Mouse (Mus musculus): ENCODE results near the gene Cry1. TPM values are rescaled to one million over a fixed set of nuclear protein-coding genes. Genes with fewer than 3 reads are reported as not detected.
A peak's percentile ranks its signal among the peaks of the same experiment; 100 is the strongest.

Cry1 gene
- total RNA-seq, 2 experiments from 2014 or later, result 23.8 to 26.7 TPM

DNA sequence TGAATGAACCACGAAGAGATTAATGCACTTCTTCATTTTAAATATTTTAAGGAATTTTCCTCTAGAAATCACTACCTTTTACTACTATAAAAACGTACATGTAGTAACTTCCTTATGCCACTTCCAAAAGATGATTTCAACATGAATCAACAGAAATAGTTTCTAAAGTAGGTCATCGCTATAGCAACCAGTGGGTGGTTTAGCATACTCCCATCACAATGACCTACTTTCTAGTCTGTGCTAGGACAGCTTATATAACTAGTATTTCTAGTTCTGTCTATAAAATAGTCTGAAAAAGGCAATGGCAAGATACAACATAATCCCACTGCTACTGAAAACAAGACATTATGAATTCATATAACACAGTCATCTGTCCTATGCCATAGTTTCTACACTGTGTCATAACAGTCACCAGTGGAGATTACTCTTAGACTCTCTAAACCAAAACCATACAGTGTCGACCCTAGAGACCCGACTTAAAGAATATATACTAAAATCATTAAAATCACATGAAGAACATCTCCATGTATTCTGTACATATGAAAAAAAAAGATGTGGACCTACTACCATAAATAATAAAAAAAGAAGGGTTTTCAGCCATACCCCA is 23.0 kb downstream of the Cry1 start:
- no peak for ATAC-seq (replicated peaks; ENCODE audit: poor library complexity)

DNA sequence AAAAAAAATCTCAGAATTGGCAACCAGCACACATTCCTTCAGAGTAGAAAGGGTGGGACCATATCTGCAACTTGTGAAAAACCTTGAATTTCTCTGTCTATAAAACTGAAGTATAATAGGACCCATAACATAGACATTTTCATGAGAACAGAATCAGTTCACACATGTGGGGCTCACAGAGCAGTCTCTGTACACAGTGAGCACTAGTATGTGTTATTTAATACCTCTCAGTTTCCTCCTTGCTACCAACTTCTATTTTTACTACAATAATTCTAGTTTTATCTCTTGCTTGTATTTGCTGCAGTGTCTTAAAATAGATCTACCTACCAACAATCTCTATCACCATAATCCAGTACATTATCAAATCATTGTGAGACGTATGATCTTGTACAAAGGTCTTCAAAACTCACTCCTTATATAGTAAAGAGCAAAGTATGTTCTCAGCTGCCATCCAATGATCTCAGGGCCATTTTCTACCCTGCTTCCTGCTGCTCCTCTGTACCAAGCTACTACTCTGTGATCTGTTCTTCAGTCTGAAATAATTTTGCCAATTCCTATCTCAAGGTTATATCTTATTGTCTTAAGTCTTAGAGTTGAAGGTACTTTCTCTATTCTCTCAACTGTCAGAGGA is 24.8 kb downstream of the Cry1 start:
- no peak for ATAC-seq (replicated peaks; ENCODE audit: poor library complexity)

DNA sequence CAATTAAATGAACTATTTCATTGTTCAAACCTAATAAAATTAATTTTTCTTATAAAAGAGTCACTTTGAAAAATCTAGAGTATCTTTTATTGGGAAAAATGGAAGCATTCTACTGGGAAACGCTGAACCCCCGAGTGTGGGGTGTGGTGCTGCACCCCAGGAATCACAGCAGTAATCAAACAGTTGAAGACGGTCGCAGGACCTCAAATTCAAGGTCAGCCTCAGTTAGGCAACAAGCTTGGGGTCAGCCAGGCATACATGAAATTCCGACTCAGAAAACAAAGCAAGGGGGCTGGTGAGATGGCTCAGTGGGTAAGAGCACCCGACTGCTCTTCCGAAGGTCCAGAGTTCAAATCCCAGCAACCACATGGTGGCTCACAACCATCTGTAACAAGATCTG is 27.4 kb downstream of the Cry1 start:
- no peak for ATAC-seq (replicated peaks; ENCODE audit: poor library complexity)

DNA sequence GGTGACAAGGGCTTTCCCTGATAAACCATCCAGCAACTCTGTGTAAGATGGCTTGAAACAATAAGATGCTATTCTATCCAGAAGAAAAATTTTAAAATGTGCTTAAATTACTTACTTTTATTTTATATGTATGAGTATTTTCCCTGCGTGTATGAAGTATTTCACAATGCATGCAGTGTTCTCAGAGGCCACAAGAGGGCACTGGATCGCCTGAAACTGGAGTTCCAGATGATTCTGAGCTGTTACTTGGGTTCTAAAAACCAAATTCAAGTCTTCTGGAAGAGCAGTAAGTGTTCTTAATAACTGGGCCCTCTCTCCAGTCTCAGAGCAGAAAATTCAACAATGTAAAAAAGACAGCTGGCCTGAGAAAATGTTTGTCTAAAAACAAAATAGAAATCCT is 30.7 kb downstream of the Cry1 start:
- peak; percentile 76 for ATAC-seq (replicated peaks; ENCODE audit: poor library complexity)

DNA sequence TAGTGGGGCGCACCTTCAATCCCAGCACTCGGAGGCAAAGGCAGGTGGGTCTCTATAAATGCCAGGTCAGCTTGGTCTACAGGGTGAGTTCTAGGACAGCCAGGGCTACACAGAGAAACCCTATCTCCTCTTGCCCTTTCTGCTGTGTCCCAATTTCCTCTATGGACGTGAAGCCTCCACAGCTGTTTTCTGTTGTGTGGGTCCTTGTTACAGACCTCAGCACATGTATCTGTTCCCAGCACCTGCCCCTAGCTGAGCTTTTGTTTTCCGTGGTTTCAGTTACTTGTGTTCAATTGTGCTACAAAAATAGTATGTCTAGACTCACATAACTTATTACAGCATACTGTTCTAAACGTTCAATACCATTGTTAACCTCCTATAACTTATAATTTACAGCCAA is 35.6 kb downstream of the Cry1 start:
- ATAC-seq (replicated peaks; ENCODE audit: poor library complexity), result no peak

DNA sequence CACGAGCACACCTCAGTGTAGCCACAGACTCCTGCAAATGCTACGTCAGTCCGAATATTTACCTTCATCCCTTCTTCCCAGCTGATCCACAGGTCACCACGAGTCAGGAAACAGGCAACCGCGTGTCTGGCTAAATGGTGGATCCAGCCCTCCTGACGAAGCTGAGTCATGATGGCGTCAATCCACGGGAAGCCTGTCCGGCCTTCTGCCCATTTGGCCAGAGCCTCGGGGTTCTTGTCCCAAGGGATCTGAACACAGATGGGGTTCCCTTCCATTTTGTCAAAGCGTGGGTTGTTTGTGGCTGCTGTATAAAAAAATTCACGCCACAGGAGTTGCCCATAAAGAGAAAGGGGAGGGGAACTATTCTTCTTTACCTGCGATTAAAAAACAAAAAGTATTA is 38.6 kb downstream of the Cry1 start:
- no peak for ATAC-seq (replicated peaks; ENCODE audit: poor library complexity)

DNA sequence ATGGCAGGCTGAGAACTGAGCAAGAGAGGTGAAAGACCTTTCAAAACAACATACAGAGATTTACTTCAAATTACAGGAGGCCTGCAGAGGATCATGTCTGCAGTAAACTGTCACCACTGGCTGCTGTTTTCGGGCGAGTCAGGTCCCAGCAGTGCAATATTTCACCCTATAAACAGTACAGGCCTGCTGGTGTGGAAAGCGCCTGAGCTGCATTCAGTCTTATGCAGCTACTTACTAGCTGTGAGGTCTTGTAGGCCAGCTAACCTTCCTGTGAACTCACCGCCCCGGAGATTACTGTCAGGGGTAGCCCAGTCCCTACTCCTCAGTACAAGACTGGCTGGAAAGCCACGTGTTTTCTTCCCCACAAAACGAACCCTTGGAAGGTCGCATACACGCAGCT is 43.4 kb downstream of the Cry1 start:
- no peak for ATAC-seq (replicated peaks; ENCODE audit: poor library complexity)

DNA sequence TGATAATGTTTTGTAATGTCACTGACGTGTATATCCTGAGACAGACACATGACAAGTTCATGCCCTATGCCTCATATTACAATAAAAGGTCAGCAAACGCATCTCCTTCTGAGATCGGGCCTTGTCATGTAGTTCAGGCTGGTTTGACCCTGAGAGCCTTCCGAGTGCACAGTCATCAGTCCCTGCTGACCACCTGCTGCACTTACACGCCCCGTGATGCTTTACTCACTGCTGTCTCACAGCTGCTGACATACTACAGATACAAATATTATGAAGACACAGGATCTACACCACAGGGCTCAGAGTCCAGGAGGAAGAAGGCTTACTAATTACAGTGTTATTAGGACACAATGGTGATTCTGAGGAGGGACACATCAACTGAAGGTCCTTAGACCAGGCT is 48.3 kb downstream of the Cry1 start:
- ATAC-seq (replicated peaks; ENCODE audit: poor library complexity), result no peak

DNA sequence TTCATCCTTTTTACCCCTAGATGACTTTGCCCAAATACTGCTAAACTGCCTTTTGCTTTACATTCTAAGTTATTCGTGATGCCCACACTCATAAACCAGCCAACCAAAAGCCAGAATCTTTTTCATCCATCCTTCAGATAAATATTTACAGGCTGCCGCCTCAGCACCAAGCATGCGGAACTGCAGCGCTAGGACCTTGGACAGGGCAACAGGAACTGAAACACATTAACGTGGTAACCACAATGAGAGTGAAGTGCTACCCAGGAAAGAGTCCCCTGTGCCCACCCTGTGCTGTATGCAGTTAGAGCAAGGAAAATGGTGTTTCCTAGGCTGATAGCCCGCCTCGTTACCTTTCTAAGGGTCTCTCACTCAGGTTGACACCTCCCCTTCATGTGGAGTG is 56.4 kb downstream of the Cry1 start:
- peak; percentile 77 for ATAC-seq (replicated peaks; ENCODE audit: poor library complexity)

DNA sequence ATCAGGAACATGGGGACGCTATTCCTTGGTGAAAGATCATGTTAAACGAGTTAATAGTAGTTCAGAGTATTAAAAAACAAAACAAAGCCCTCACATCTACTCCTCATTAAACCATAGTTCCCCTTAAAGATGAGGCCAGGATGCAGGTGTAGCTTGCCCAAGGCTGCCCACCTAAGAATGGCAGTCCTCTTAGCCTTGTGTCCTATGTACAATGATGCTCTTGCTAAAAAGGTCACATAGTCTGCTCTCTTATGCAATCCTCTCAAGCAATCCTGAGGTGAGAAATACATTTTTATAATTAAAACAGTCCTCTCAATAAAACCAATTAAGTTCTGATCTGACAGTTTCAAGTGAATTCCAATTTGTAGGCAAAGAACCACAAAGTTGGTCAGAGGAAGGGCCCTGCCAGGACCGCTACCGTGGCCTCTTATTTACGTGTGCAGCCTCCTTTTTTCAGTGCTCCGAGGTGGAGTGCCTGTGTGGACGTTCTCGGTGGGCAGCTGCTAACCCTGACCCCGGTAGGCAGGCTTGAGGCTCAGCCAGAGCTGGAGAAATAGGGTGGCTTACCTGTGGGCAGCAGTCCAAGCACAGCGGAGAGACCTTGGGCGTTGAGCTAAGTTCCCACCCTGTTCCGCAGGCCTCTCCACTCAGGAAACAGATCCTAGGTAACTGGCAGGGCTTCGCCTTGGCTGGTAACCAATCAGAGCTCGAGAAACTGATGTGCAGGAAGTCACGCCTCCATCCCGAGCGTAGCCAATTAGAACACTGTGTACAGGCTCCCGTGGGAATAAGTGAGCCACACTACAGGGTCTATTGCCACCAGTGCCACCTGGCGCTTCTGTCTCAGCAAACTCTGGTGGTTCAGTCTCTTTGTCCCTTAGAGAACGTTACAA is 57.2 kb downstream of the Cry1 start, which contains the start of gene Mterf2:
Mterf2 (minus strand) TSS at position 633 of the 893 bp plus-strand sequence.
- peak; percentile 98 for ATAC-seq (replicated peaks; ENCODE audit: poor library complexity)

DNA sequence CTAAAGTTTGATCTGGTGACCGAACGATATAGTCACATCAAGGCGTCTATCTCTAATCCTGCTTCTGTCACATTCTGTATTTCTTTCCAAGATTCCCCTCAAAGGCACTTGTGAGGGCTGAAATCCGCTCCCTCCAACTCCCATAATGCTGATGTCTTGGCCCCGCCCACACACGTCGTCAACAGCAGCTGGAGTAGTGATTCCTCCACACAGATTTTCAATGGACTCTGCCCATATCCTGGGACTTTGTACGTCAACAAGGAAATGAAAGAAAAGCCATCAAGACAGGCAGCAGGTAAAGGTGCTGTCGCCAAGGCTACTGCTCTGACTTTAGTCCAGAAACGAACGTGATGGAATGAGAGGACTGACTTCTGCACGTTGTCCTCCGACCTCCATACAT is 59.7 kb downstream of the Cry1 start:
- no peak for ATAC-seq (replicated peaks; ENCODE audit: poor library complexity)

DNA sequence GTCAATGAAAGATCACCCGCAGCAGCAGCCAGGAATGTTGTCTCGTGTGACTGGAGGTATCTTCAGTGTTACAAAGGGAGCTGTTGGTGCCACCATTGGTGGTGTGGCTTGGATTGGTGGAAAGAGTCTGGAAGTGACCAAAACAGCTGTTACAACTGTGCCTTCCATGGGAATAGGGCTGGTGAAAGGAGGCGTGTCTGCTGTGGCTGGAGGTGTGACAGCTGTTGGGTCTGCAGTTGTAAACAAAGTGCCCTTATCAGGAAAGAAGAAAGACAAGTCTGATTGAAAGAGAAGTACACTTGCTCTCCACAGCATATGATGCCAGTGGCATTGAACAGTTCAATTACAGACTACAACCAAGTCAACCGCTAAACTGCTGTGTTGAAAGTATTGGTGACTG is 70.5 kb downstream of the Cry1 start:
- ATAC-seq (replicated peaks; ENCODE audit: poor library complexity), result no peak

DNA sequence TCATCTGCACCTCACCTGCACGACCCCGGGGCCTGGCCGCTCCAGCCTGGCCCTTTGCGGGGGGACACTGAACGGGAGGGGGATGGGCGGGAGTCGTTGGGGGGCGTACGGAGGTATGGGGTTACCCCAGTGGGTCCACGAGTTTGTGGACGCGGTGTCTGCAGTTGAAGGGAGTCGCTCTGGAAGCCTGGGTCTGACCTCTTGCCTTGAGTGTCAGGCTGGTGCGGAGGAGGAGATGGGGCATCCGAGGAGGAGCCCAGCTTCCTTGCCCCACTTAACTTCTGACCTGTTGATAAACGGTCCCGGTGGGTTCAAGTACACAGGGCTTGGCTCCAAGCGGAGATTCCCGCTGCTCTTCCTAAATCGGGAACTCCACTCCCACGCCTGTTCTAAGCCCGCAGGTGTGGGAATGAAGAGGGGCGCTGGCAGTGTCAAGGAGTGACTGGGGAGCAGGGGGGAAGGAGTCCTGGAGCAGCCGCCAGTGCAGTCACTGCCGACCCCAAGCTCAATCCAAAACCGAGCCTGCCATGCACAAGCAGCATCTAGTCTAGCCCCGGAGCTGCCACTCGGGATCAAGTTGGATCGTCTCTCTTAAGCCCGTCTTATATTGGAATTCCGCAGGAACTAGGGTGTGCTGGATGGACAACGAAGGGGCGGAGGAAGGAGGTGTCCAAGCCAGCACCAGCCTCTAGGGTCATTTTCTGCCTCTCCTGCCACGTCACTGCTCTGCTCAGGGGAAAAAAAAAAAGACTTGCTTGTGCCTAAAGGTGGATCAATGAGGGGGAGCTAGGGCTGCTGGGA is 81.6 kb downstream of the Cry1 start:
- peak; percentile 20 for ATAC-seq (replicated peaks; ENCODE audit: poor library complexity)

DNA sequence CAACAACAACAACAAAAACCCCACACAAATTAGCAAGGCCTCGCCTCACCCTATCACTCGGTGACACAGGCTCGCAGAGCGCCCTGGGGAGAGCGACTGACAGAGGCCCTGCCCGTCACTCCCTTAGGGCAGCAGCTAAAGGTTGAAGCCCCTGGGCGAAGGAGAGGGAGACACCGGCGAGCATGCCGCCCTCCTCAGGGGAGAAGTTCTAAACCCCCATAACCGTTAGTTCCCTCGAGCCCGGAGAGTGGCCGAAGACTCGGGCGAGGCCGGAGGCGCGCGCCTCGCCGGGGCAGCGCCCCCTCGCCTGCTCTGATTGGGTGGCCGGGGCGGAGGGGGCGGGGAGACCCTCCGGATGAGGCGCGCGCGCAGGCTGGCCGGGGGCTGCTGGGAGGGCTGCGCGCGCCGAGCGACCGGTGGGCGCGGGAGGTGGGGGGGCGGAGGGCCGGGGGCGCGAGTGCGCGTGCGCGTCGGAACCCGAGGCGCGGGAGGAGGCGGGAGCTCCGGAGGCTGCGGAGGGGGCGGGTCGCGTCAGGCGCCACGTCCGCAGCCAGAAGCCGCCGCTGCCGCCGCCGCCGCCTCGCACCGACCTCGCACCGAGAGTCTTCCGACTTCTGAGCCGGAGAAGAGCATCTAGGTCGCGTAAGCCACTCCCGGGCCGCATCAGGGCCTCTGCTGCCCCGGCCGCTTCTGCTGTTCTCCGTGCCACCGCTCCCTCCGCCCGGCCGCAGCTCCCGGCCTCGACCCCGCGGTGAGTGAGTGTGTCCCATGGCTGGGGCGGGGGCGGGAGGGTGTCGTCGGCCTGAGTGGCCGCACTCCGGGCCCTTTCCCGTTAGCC is 82.4 kb downstream of the Cry1 start, which contains the start of the genes Fhl4 and Tmem263:
Fhl4 (minus strand) TSS at position 249 of the 838 bp plus-strand sequence.
Tmem263 (plus strand) TSS at position 381 of the 838 bp plus-strand sequence.
- ATAC-seq (replicated peaks; ENCODE audit: poor library complexity), result peak; percentile 83

DNA sequence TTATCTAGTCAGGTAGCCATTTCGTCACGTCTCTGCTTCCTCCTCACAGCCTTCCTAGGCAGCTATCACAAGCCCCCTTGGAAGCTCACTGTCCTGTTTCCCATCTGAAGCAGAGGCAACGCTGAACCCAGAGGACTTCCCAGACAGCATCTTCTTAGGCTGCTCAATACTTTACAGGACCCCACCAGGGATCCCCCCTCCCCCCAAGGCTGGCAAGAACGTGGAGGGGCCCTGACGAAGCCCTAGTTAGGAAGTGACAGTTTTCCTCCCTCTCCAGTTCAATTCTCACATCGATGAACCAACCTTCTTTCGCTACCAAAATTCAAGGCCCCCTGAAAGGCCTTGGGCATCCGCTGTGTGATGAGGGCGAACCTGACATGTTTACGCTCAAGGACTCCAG is 83.0 kb downstream of the Cry1 start:
- ATAC-seq (replicated peaks; ENCODE audit: poor library complexity), result no peak; the same call in none of the 2 replicates

Other genes with a start within 250 kb of the Cry1 start
- gene Fhl4, start 82.6 kb downstream of the Cry1 start, total RNA-seq (2015), result 0.10 and 0.29 TPM in 2 replicates
- 1.4 TPM in 1 of 2 replicates, not detected in the other for gene Fhl4, start 82.6 kb downstream of the Cry1 start, total RNA-seq (2017)
- 23.9 and 25.8 TPM in 2 replicates for gene Tmem263, start 82.4 kb downstream of the Cry1 start, total RNA-seq (2015)
- gene Tmem263, start 82.4 kb downstream of the Cry1 start, total RNA-seq (2017), result 21.0 and 22.3 TPM in 2 replicates
- 2.8 and 3.5 TPM in 2 replicates for gene Mterf2, start 57.0 kb downstream of the Cry1 start, total RNA-seq (2015)
- gene Mterf2, start 57.0 kb downstream of the Cry1 start, total RNA-seq (2017), result 4.7 and 6.5 TPM in 2 replicates
- gene Btbd11, start 201.8 kb upstream of the Cry1 start, total RNA-seq (2015), result 2.7 and 2.8 TPM in 2 replicates
- 1.6 and 2.2 TPM in 2 replicates for gene Btbd11, start 201.8 kb upstream of the Cry1 start, total RNA-seq (2017)